Mouse (Mus musculus): ENCODE data around the gene Ptpn22.
"Not testable (repeated sequence)": the region's sequence is repeated elsewhere in the genome, so short reads cannot be mapped to it uniquely, and the experiment has no call there.

Ptpn22 gene

DNA sequence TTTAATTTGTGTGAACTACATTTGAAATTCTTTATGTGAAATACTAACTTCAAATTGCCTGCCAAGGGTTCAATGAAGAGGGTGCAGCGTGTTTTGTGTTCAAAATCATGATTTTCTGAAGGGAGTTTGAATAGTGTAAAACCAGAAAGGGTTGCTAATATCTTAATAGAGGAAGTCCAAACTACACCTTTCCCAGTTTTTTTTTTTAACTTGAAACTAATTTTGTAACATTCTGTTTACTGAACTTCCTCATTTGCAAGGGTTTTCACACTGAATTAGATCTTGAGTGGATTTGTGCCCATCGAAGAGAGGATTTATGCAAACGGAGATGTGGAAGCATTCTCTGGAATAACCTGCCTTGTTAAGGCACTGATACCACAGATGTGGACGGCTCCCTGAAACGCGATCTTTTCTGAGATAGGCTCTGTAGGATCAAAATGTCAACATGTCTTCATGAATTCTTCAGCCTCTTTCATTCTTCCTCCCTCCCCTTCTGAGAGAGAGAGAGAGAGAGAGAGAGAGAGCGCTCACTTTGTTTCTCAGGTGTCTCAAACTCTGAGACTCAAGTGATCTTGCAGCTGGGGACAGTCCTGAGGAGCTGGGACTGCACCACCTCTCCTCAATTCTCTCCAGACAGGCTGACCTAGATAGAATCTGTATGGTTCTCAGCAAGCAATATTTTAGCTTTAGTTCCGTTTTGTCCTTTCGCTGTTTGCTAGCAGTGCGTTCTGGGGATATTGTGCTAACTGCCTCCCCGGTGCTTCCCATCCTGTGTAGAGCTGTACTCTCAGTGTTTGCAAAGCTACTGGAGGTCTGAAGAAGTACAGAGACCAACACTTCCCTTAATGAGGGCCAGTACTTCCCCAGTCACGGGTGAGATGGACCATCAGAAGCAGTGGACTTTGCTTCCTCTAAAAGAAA is at the start of gene Ptpn22:
TSS of gene Ptpn22 (plus strand) at position 915 of the 921 bp plus-strand sequence.
- DNase-seq (ENCODE audit: low spot score in 2 of 2): peak; percentile 81

DNA sequence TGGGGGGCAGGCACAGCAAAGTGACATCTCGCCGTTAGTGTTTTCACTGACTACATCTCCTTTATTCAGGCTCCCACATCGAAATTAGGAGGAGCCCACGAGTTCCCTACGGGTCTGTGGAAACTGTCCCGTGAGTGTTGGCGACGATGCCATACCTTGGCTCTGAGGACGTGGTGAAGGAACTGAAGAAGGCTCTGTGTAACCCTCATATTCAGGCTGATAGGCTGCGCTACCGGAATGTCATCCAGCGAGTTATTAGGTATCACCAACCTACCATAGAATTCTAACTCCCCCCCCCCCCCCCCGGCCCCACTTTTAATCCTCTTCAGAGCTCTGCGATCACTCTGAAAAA is 49.8 kb upstream of the Ptpn22 start:
- no peak for DNase-seq (ENCODE audit: low spot score in 2 of 2)

DNA sequence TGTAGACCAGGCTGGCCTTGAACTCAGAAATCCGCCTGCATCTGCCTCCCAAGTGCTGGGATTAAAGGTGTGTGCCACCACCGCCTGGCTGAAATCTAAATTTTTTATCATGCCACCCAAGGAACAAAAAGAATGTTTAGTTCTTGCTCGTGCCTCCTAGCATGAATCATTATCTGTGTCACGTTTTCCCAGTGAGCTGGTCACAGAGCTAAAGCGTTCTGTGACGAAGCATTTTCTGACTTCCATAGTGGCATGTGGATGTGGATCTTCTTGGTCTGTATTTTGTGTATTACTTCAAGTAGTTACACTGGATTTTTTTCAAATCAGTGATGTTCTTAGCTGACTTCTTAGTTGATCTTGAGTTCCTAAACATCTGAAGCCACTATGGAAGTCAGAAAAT is 48.6 kb upstream of the Ptpn22 start:
- no peak for DNase-seq (ENCODE audit: low spot score in 2 of 2)

DNA sequence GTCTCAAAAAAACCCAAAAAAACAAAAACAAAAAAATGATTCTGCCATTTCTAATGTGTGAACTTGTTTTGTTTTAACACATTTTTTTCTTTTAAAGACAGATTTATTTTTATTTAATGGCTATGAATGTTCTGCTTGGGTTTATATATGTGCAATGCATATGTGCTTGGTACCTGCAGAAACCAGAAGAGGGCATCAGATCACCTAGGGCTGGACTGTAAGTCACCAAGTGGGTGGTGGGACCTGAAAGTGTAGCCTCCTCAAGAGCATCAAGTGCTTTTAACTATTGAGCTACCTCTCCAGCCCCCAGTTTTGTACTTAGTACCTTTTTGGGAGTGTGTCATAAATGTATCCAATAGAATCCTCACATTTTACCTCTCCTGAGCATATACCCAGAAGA is 32.0 kb upstream of the Ptpn22 start:
- DNase-seq (ENCODE audit: low spot score in 2 of 2): no peak

DNA sequence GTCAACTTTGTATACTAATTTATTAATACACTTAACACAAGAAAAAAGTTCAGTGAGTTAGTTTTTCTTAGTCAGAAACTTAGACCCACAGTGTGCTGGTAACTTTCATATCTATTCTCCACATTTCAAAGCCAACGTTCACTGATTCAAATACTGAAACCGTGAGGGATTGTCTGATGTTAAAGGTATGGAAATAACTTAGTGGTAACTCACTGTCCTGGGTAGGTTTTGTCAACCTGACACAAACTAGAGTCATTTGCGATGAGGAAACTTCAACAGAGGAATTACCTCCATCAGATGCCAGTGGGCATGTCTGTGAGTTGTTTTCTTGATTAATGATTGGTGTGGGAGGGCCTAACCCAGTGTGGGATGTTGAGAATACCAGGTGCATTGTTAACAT is 30.6 kb upstream of the Ptpn22 start:
- no peak for DNase-seq (ENCODE audit: low spot score in 2 of 2)

DNA sequence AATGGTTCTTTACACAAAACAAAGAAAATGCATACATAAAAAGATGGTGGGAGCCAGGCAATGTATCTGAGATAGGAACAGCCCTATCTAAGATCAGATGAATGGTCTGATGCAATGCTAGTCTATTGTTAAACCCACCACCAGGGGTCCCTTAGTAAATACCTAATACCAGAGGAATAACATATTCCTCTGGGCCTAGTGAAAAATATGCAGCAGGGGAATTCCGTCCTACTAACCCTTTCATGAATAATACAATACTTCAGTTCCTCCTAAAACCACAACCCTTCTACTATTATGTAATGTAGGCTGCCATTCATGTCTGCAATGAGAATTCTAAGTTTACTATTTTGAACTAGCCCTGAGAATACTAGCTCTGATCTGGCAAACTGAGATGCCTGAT is 28.9 kb upstream of the Ptpn22 start:
- DNase-seq (ENCODE audit: low spot score in 2 of 2): peak; percentile 26 to 44

DNA sequence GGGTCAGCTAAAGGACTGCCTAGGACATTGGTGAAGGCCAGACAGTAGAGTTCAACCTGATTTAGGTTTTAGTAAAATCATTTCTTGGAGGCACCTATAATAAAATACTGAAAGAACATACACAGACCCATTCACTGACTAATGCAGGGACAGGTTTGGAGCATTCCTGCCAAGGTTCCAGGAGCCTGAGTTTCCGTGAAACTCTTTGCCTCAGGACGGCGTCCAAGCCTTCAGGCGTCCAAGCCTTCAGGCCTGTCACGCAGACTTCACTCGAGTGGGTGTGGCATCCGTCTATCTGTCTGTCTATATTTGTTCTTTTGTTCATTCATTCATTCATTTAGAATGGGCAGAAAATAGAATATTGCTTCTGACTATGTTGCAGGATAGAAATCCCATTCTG is 28.4 kb upstream of the Ptpn22 start:
- DNase-seq (ENCODE audit: low spot score in 2 of 2): no peak

DNA sequence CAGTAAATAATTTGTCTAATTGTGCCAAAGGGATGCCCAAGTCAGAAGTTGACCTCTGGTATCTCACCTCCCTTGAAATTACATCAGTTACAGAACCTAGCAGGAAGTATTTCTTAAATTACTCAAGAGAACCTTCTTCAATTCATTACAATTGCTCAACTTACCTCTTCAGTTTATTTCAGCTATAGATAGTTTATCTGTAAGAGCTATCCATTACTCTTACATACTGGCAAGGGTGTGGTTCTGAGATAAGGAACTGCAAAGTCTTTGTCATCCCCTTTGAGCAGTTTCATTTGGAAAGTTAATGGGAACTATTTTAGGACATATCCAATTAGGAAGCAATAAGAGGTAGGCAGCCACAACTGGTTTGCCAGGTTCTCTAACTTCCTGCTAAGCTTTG is 27.2 kb upstream of the Ptpn22 start, which contains the start of gene Bcl2l15:
TSS of gene Bcl2l15 (plus strand) at position 176 of the 400 bp plus-strand sequence.
- no peak for DNase-seq (ENCODE audit: low spot score in 2 of 2)

DNA sequence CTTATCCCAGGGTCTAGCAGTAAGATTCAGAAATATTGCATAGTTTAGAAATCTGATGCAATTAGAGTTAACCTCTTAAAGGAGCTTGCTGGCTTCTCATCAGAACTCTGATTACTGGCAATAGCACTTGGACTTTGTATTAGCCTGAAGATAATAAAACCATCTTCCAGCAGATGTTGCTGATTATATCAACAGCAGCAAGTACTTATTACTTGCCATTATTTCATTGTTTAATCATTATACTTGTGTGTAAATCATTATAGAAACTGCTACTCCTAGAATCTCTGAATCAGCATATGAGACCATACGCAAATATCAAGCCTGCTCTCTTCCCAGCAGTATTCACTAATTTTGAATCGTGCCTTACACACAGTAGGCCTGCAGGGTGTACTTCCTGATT is 25.6 kb upstream of the Ptpn22 start:
- no peak for DNase-seq (ENCODE audit: low spot score in 2 of 2)

DNA sequence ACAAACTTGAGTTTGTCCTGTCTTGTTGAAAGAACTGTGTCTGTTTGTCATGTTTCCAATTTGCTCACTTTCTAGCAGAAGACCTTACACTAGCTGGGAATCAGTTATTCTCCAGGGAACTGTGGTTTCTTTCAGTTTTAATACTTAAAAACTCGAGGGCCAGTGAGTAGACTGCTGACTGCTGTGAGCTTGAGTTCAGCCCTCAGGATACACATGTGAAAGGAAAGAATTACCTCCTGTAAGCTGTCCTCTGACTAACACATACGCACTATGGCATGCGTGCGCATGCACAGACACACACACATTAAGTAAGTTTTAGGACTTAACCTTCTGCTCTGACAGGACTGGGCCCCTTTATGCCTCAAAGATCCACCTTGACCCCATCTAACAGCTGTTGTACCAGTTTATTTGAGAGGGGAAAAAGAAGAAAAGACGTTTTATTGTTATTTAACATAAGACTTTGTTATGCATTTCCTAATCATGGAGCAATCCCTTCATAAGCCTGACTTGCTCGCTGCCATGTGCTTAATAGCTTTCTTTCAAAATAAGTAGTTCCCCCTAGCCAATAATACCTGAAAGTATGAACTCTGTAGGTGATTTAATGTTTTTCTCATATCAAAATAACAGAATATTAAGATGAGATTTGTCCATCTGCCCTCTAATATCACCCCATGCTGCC is 24.2 kb upstream of the Ptpn22 start:
- DNase-seq (ENCODE audit: low spot score in 2 of 2): no peak

DNA sequence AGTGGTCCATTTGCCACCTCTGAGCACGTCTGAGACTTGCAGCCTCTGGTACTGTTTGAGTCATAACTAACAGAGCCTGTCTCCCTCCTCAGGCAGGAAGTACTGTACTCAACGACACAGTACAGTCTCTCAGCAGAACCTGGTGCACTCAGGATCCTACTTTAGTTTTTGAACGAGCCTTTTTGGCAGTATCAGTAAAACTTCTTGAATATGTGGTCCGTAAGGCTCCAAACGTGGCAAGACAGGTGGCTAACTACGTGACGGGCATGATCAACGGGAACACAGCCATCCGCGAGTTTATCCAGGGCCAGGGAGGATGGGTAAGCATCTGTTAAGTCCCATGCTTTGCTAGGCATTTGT is 23.7 kb upstream of the Ptpn22 start:
- DNase-seq (ENCODE audit: low spot score in 2 of 2): peak in 1 of 2 experiments; percentile 19

DNA sequence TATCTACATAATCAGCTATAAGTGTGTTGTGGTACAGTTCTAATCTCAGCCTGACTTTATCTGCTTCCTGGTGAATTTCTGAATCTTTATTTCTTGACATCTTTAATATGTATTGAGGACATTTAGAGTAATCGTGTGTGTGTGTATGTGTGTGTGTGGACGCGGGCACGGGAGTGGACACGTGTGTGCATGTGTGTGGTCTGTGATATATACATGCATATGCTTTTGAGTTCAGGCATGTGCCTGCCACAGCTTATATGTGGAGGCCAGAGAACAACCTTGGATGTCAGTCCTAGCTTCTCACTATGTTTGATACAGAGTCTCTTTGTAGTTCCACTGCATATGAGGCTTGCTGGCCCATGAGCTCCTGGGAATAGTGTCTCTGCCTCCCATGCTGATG is 23.1 kb upstream of the Ptpn22 start:
- no peak for DNase-seq (ENCODE audit: low spot score in 2 of 2)

DNA sequence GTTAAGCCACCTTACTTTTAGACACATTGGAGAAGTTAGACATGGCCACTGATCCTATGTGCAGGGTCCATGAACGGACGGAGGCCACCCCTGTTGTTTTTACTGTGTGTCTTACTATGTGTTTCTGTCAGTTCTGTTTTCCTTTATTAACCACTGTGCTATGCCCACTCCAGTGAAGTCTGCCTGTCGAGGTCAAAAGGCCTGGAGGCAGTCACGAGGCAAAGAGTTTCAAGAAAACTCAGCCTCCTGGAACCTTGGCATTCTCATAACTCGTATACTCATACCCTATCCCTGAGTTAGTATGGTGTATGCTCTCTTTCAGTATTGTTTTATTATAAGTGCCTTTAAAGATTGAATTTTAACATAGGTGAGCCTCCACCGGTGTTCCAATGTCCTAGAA is 19.9 kb upstream of the Ptpn22 start:
- DNase-seq (ENCODE audit: low spot score in 2 of 2): no peak

DNA sequence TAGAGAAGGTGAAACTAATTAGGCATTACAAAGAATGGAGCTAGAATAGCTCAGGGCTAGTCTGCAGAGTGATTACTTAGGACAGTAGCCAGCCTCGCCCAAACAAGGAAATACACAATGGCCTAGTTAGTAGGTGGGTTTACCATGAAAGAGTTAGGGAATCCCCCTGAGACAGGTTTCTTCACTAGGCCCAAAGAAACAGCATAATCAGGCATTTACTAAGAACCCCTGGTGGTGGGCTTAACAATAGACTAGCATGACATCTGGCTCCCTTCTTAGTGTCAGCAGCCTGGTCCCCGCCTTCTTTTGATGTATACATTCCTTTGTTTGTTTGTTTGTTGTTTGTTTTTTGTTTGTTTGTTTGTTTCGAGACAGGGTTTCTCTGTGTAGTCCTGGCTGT is 19.4 kb upstream of the Ptpn22 start:
- not testable (repeated sequence) for DNase-seq (ENCODE audit: low spot score in 2 of 2)

DNA sequence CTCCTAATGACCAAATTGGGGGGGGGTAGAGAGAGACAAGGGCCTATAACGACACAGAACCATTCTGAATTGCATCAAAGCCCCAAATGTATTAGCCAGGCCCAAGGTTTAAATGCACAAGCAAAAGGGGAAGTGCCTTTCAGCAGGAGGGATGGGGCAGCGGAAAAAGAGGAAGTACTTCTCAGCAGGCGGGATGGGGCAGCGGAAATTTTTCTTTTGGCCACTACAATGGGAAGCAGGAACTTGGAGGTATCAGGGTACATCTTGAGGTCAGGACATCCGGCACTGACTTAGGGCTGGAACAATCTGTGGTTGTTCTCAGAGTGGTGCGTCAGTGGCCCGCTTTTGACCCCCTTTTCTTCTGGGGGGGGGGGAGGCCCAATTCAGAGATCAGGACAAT is 18.6 kb upstream of the Ptpn22 start:
- DNase-seq (ENCODE audit: low spot score in 2 of 2): not testable (repeated sequence)

DNA sequence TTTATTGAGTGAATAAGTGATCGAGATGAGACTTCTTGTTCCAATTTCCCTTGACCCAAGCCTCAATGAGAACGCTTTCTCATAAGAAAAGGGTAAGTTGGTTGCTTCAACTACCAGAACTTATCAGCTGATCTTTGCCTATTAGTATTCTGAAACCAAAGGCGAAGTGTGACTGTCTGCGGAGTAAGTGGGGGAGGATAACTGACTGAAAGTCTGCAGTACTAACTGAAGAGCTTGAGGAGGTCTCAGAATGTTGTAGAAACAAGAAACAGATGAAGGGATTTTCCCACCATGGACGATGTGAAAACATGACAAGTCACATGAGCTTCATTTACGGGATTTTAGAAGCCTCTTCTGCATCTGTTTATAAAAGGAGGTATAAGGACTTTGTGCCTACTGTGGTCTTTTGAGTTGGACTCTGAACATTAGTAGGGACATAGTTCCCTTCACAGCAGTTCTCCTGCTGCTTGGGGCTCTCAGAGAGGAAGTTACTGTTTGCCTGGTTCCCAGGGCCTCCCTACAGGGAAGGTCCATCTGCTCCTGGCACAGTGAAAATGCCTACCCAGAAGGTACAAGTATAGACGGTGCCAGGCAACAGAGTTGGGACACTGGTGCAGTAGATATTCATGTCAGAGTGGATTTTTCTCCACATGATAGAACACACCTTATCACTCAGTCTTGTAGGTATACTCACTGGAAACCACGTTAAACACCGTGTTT is 8.8 kb upstream of the Ptpn22 start:
- peak in 1 of 2 experiments; percentile 14 for DNase-seq (ENCODE audit: low spot score in 2 of 2)

DNA sequence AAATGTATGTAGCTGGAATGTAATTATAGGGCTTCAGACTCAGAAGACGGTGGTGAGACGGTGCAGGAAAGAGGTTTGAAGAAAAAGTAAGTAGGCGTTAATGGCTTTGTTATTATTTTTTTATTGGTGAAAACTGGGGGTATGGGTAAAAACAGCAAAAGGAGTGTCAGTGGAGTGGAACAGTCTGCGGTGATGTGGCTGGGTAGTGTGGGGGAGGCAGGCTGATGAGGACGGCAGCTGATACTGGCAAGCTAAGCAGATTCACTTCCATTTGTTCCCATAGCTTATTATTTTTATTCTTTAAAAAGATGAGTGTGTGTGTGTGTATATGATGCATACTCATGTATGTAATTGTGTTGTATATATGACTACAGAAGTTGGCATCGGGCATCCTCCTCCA is 8.1 kb upstream of the Ptpn22 start:
- no peak for DNase-seq (ENCODE audit: low spot score in 2 of 2)

DNA sequence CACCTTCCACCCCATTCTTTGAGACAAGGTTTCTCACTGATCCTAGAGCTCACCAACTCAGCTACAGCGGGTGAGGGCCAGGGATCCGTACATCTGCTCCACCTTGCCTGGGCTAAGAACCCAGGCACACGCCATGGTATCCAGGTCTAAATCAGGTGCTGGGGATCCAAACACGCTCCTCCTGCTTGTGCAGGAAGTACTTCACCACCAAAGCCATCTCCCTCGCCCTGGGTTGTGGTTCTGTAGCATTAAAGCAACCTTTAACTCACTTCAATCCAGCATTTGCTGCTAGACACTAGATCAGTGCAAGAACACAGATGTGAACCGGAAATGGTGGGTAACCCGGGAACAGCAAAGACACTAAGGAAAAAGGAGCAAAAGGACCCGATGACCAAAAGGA is 7.7 kb upstream of the Ptpn22 start:
- DNase-seq (ENCODE audit: low spot score in 2 of 2): no peak

DNA sequence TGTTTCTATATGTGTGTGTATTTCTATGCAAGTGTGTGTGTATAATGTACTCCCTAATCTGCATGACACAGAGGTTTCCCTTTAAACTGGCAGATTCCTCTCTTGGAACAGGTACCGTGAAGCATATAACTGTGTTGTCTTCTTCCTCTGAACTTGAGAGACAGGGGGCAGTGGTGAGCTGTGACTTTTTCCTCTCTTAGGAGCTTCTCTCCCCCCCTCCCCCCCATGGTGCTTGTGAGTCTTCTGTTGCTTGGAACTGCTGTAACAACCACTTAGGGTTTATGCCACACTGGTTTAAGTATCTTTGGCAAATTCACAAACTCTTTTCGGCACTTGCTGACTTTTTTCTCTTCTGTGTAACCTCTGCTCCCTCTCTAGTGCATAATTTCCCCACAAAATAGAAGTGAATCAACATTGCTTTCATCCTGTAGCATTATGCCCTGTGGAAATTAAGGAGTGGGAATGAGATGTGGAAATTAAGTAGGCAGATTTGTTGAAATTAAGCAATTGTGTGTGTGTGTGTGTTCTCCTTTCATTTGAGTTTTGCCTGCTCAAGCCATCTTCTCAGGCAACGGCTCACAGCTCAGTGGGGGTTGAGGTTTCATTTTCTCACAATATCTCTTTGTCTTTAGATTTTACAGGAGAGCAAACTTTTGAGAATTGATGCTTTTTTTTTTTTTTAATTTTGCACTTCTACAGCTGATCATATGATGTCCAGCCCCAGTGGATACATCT is 6.9 kb upstream of the Ptpn22 start:
- peak; percentile 73 to 78 for DNase-seq (ENCODE audit: low spot score in 2 of 2)

DNA sequence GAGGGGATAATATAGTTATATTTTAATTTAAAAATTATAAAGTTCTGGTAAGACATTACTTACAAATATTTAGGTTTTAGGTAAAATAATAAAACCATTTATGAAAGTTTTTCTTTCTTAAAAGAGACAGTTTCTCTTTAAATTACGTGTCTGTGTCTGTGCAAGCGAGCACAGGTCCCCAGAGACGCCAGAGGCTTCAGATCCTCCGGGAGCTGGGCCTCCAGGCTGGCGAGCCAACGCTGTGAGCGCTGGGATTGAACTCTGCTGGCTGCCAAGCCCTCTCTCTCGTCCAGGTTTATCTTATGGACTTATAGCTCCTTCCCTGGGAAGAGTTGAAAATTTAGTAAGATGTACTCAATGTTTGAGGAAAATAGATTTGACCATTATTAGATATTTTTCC is 5.8 kb upstream of the Ptpn22 start:
- DNase-seq (ENCODE audit: low spot score in 2 of 2): no peak

DNA sequence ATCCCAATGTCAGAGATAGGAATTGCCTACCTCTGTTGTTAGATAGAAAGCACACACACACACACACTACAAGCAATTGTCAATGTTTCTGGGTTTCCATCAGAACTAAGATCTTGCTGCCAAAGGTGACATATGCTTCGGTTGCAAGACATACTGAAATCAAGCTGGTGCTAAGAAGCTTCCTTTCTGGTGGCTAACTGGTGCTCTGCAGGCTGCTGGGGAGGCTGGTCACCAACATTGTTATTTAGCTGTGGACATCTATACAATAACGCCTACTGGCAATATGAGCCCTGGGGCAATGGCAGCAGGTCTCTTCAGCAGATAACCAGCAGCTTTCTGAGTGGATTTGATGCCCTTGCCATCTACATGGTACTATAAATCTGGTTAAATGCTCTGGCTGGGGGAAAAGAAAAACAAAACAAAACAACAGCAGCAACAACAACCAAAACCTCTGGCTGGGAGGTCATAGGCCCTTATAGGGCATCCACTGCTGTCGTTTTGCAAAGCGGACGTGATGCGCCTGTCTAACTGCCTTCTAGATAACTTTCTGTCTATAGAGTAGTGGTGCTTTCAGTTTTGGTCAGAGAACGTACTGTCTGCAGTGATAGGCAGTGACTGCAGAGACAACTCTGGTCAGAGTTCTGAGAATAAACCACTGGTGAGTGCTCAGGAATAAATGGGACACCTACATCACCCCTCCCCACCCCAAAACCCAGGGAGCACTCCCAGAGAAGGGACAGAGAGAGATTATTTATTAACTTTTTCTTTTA is 2.4 kb upstream of the Ptpn22 start:
- peak; percentile 41 for DNase-seq (ENCODE audit: low spot score in 2 of 2)

All from spleen, postnatal 36 days (tissue).